Mouse (Mus musculus): ENCODE measurements around the gene Snapc3.

DNA sequence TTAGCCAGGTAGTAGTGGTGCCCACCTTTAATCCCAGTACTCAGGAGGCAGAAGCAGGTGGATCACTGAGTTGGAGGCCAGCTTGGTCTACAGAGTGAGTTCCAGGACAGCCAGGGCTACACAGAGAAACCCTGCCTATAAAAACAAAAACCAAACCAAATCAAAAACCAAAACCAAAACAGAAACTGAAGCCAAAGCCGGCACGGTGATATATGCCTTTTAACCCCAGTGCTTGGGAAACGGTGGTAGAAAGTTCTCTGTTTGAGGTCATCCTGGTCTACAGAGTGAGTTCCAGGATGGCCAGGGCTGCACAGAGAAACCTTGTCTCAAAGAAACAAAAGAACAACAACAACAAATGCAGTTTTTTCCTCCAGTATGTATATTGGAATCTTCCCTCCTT is 94.7 kb downstream of the Snapc3 start:
- TF ChIP-seq EP300 (optimal IDR thresholded peaks at IDR 0.05) = no peak
- no peak for TF ChIP-seq CTCF (IDR thresholded peaks at IDR 0.05; ENCODE audit: low read depth)

Data from stomach, postnatal 0 days (tissue).